Mouse (Mus musculus) hindbrain, embryonic 10.5 days (tissue): ENCODE measurements at regions not wholly inside any gene's neighbourhood (a gene's known extent, or its start where the extent isn't known, plus 50 kb on each side); places are given as distances from the start of the nearest gene placed in this dataset.
A peak's percentile ranks its signal among the peaks of the same experiment; 100 is the strongest.

Experiments used
- DNase-seq: peaks from one replicate; pipeline ENCODE4 v3.0.0-alpha.2; 2017; ENCODE audit warnings: low spot score
- H3K27ac ChIP-seq: fragments of 300-500 bp; sonication (generic); 2 replicates; pipeline ENCODE4 v1.5.1; 2016; ENCODE audit warnings: mild to moderate bottlenecking, moderate library complexity
- H3K27me3 ChIP-seq: fragments of 300-500 bp; sonication (generic); 2 replicates; pipeline ENCODE4 v1.6.1; 2016; ENCODE audit warnings: mild to moderate bottlenecking; ENCODE audit not compliant: poor library complexity, insufficient read depth, severe bottlenecking
- H3K36me3 ChIP-seq: fragments of 300-500 bp; sonication (generic); 2 replicates; pipeline ENCODE4 v1.6.1; 2016; ENCODE audit warnings: mild to moderate bottlenecking, moderate library complexity
- H3K4me1 ChIP-seq: fragments of 300-500 bp; sonication (generic); replicated peaks from 2 replicates; pipeline ENCODE4 v1.6.1; 2016; ENCODE audit warnings: mild to moderate bottlenecking
- H3K4me3 ChIP-seq: fragments of 300-500 bp; sonication (generic); 2 replicates; pipeline ENCODE4 v1.5.1; 2016; ENCODE audit warnings: mild to moderate bottlenecking, moderate library complexity
- H3K9me3 ChIP-seq: fragments of 300-500 bp; sonication (generic); 2 replicates; pipeline ENCODE4 v1.6.1; 2016; ENCODE audit warnings: mild to moderate bottlenecking, moderate library complexity
- WGBS: fragments of 180-500 bp; shearing (Covaris S2); methylation state at CpG from one replicate; pipeline ENCODE4 v1.1.7; 2016; 5-methylcytosine and 5-hydroxymethylcytosine counted together

DNA sequence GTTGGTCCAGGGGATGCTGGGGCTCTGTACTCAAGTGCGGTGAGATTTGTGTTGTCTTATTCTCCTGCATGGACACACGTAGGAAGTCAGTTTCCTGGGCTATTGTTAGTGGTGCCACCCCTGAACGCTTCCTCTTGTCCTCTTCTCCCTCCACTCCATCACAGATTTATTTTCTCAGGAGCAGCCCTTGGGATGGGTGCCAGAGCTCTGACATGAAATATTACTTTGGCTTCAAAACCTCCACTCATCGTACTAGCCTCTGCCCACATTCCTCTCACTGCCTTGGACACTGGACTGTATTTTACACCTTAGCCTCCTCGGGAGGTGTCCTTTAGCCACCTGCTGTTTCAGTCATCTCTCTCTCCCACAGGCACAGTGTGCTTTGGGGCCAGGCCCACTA is 139.6 kb downstream of the Efnb1 start:
- Histone ChIP-seq H3K36me3 (no peaks in the 10 kb centered on the region), H3K9me3 (no peaks in the 10 kb centered on the region), H3K27ac (no peak overlapping the region), H3K4me3 (no peak overlapping the region), H3K27me3 (peaks cover 90% of the 10 kb centered on the region), H3K4me1 (peaks cover 3% of the 10 kb centered on the region)
- 88% methylated on average over 5 of the region's 5 CpGs for WGBS
- no peak for DNase-seq

DNA sequence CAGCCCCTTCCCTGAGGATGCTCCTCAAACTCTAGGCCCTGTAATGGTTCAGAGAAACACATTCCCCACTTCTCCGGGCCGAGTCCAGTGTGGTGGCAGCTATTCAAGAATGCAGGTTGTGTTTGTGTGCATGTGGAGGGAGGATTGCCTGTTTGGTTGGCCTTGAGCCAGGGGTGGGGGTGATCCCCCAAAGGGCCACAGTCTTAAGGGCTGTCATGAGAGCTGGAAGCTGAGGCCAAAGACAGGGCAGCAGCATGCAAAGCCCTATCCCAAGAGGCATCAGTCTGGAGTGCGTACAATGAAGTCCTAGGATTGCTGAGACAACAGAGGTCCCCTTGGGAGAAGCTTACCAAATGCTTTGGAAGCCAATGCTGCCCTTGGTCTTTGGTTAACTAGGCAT is 136.0 kb downstream of the Efnb1 start:
- no peak overlapping the region for H3K4me3 ChIP-seq
- no peak overlapping the region for H3K27ac ChIP-seq
- no peaks in the 10 kb centered on the region for H3K36me3 ChIP-seq
- H3K4me1 ChIP-seq, result no peaks in the 10 kb centered on the region
- peaks cover 67% of the 10 kb centered on the region for H3K27me3 ChIP-seq
- H3K9me3 ChIP-seq, result no peaks in the 10 kb centered on the region
- WGBS, result 91% methylated on average over 3 of the region's 3 CpGs
- DNase-seq, result no peak

DNA sequence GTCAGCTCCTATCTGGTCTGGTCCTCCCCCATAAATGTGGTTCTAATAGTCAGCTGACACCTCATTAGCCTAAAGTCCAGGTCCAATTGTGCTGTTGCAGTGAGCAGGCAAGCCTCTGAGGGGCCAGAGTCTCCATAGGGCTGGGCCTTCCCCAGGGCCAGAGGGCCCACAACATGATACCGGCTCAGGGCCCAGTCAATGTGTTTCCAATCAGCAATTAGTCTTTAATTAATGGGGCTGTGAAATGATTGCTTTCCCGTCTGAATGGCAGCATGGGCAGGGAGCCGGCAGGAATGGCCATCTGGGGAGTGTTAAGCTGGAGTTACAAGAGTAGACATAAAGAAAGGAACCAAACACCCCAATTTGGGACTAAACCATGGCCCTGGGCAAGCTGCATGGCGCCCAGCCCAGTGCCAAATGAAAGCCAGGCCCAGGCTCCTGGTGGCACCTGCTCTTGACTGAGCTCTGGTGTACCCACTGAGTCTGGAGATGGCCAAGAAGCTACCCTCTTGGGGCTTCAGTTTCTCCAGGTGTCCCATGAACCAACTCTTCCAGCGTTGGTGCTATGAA is 113.2 kb downstream of the Efnb1 start:
- Histone ChIP-seq H3K27ac (no peak overlapping the region), H3K4me1 (no peaks in the 10 kb centered on the region; the same call in 1 of the 2 replicates), H3K27me3 (peaks cover 94% of the 10 kb centered on the region), H3K4me3 (no peak overlapping the region), H3K9me3 (no peaks in the 10 kb centered on the region), H3K36me3 (no peaks in the 10 kb centered on the region)
- 85% methylated on average over 5 of the region's 5 CpGs for WGBS
- DNase-seq, result no peak

DNA sequence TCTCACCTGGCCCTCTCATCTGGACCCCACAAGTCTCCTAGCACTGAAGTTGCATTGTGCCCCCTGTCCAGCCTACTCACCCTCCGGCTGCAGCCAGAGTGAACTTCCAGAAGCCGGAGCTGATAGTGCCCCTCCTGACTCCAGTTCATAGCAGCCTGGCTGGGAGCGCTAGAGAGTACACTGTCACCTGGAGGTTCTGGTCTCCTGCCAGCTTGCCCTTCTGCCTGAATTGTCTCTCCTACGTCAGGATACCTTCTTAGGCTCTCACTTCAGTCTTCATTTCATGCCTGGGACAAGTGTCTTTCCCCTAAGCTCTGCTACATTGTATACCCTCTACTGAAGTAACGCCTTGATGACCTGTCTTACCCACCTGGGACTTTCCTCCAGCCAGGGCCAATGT is 112.3 kb downstream of the Efnb1 start:
- WGBS, result 88% methylated on average over 5 of the region's 5 CpGs
- H3K27me3 ChIP-seq, result peaks cover 96% of the 10 kb centered on the region
- no peak for DNase-seq

DNA sequence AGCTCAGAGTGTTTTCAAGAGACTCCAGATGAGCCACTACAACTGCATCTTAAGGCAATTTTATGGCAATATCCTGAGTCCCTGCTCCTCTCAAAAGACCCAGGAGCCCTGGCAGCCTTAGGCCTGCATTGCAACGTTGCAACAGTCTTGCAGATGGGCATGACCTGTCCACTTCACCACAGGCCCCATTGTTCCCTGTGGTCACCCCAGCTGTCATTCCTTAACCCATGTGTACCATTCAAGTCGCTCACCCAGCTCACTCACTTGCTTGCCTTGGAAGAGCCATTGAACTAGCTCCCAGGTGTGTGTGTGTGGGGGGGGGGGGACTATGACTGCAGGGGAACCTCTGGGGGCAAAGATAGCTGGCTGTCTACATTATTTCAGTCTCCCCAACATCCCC is 110.8 kb downstream of the Efnb1 start:
- WGBS, result 59% methylated on average over 2 of the region's 2 CpGs
- no peak overlapping the region for H3K27ac ChIP-seq
- DNase-seq, result no peak
- no peaks in the 10 kb centered on the region for H3K36me3 ChIP-seq
- H3K4me1 ChIP-seq, result peaks cover 3% of the 10 kb centered on the region; the same call in 1 of the 2 replicates
- no peaks in the 10 kb centered on the region for H3K9me3 ChIP-seq
- peaks cover 96% of the 10 kb centered on the region for H3K27me3 ChIP-seq
- H3K4me3 ChIP-seq, result no peak overlapping the region

More for the DNA sequence above, 112.3 kb downstream of the Efnb1 start:
- Histone ChIP-seq H3K36me3 (no peaks in the 10 kb centered on the region), H3K4me3 (no peak overlapping the region), H3K9me3 (no peaks in the 10 kb centered on the region), H3K4me1 (no peaks in the 10 kb centered on the region; the same call in 1 of the 2 replicates), H3K27ac (no peak overlapping the region)

DNA sequence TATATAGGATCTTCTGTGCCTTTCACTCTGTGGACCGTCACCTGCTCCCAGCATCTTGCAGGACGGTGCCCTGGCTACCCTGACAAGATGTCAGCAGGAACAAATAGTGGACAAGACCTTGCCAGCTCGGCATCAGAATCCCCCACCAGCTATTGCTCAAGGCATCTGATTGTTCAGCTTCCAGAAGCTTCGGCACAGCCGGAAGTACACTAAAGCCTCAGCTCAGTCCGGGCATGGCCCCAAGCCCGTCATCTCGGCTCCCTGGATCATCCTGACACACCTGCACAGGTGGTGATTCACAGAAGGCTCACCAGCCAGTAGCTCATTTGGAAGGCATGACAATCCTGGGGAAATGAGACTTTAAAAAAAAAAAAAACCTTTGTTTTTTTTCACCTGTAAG is 110.1 kb downstream of the Efnb1 start:
- H3K36me3 ChIP-seq, result no peaks in the 10 kb centered on the region
- H3K9me3 ChIP-seq, result no peaks in the 10 kb centered on the region
- H3K4me3 ChIP-seq, result no peak overlapping the region
- no peak for DNase-seq
- peaks cover 8% of the 10 kb centered on the region; the same call in 1 of the 2 replicates for H3K4me1 ChIP-seq
- 88% methylated on average over 8 of the region's 8 CpGs for WGBS
- H3K27ac ChIP-seq, result no peak overlapping the region
- peaks cover 97% of the 10 kb centered on the region for H3K27me3 ChIP-seq

DNA sequence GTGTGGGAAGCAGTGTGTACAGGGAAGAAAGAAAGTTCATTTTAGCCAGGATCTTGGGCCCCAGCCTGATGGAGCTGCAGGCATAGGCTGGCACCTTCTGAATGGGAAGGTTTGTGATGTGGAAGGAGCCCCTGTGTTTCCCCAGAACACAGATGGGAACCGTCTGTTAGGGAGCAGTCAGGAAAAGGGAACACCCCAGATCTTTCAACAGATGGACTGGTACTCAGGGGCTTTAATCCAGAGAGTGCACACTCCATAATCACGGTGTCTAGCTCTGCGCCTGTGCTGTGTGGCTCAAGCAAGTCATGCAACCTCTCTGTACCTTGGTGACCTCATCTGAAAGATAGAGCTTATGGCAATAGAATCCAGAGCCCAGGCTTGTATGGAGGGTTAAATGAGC is 109.6 kb downstream of the Efnb1 start:
- 88% methylated on average over 3 of the region's 3 CpGs for WGBS
- Histone ChIP-seq H3K27me3 (peaks cover 97% of the 10 kb centered on the region), H3K4me3 (no peak overlapping the region), H3K36me3 (no peaks in the 10 kb centered on the region), H3K27ac (no peak overlapping the region), H3K9me3 (no peaks in the 10 kb centered on the region), H3K4me1 (peaks cover 8% of the 10 kb centered on the region; the same call in 1 of the 2 replicates)
- no peak for DNase-seq

DNA sequence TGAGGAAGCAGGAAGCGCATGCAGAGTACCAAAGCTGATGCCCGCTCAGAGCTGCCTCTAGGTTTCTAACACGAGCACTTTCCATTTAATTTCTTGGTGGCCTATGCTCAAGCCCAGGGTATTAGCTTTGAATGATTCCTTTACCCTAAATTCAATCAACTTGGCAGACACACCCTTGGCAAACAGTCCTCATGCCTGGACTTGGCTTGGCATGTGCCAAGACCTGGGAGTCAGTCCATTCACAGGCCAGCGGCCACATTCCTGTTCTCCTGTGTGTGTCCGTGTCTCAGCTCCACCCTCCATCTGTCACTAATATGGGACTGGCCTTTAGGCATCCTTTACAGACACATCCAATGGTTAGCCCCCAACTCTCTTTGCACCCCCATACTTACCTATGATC is 107.3 kb downstream of the Efnb1 start:
- no peaks in the 10 kb centered on the region for H3K36me3 ChIP-seq
- DNase-seq, result no peak
- peaks cover 8% of the 10 kb centered on the region; the same call in 1 of the 2 replicates for H3K4me1 ChIP-seq
- H3K9me3 ChIP-seq, result no peaks in the 10 kb centered on the region
- 86% methylated on average over 5 of the region's 5 CpGs for WGBS
- peaks cover 96% of the 10 kb centered on the region for H3K27me3 ChIP-seq
- H3K4me3 ChIP-seq, result no peak overlapping the region
- no peak overlapping the region for H3K27ac ChIP-seq

DNA sequence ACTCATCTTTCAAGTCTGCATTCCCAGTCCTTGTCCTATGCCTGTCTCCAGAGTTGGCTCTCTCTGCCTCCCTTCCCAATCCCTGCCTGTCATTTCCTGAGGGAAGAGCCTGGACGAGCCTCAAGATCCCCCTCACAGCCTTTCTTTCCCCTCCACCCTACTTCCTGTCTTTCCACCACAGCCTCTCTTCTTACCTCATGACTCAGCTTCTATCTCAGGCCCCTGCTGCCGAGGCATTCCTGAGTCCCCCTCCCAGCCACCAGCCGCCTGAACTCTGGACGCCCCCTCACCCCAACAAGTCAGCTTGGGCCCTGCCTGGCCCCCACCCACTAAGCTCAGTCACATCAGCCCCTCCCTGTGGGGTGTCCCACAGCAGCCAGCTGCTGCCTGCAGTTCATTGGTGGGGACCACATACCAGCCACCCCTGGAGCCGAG is 105.8 kb downstream of the Efnb1 start:
- DNase-seq, result no peak
- 53% methylated on average over 5 of the region's 5 CpGs for WGBS

DNA sequence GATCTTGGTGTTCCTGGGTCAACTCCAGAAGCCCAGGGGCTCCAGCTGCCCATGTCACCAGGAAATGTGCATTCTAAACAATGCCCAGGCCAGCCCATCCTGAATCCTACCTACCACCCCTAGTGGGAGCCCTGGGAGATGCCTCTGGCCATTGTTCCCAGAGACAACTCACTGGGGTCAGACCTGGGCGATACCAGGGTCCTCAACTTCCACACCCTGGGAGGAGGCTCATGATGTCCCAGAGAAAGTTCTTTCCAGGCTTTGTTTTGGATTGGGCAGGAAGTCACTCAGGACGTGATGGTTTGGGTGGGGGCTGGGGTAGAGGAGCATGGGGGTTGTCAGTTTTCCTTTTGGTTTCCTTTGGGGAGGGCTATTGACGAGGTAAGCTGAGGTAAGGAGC is 97.1 kb downstream of the Efnb1 start:
- 59% methylated on average over 3 of the region's 3 CpGs for WGBS
- DNase-seq, result no peak
- Histone ChIP-seq H3K36me3 (no peaks in the 10 kb centered on the region), H3K9me3 (no peaks in the 10 kb centered on the region), H3K4me3 (no peak overlapping the region), H3K27ac (peak overlapping the region; percentile 62; the same call in 1 of the 2 replicates), H3K27me3 (peaks cover 87% of the 10 kb centered on the region), H3K4me1 (peaks cover 23% of the 10 kb centered on the region)

More for the DNA sequence above, 105.8 kb downstream of the Efnb1 start:
- H3K4me3 ChIP-seq, result no peak overlapping the region
- no peak overlapping the region for H3K27ac ChIP-seq
- peaks cover 94% of the 10 kb centered on the region for H3K27me3 ChIP-seq
- H3K9me3 ChIP-seq, result no peaks in the 10 kb centered on the region
- H3K4me1 ChIP-seq, result peaks cover 8% of the 10 kb centered on the region; the same call in 1 of the 2 replicates
- no peaks in the 10 kb centered on the region for H3K36me3 ChIP-seq

DNA sequence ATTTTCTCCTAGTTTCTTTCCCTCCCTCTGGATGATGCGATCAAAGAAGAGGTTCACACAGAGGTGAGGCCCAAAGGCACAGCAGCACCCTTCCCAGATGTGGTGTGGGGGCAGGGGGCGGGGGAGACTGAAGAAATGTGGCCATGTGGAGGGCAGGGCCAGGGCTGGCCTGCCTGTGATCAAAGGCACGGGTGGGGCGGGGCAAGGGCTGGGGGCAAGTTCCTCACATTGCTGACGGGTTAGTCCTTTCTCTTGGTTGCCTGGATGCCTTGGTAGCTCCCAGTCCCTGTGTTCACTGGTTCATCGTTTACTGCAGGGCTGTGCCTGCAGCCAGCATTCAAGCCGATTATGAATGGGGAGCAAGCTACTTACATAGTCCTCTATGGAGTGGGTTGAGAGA is 96.4 kb downstream of the Efnb1 start:
- no peaks in the 10 kb centered on the region for H3K9me3 ChIP-seq
- 42% methylated on average over 7 of the region's 7 CpGs for WGBS
- H3K4me3 ChIP-seq, result no peak overlapping the region
- peak; percentile 58 for DNase-seq
- no peaks in the 10 kb centered on the region for H3K36me3 ChIP-seq
- H3K4me1 ChIP-seq, result peaks cover 23% of the 10 kb centered on the region
- H3K27me3 ChIP-seq, result peaks cover 90% of the 10 kb centered on the region
- H3K27ac ChIP-seq, result peak overlapping the region; percentile 62

DNA sequence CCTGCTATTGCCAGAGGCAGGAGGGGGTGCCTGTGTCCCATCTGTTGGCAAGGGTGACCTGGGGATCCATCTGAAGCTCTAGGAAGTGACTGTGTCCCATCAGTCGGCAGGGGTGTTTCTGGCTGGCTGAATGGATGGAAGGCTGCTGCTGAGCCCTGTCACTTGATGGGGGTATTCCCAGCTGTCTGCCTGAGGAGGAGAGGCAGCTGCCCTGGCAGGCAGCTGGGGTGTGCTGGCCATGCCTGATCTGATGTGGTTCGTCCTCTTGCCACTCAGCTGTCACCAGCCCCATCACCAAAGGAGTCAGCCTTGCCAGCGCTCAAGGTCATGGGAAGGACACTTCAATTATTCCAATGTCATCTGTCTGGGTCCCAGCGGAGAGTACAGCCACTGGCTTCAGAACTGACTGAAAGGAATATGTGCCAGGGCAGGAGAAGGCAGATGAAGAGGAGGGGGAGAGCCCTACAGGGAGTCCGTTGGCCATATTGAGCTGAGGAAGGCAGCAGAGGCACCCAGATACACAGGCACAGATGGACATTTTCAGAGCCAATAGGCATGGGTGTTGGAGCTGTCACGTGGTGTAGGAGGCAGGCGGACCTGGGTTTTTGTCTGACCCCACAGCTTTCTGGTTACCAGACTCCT is 89.3 kb downstream of the Efnb1 start:
- no peak for DNase-seq
- H3K27me3 ChIP-seq, result peaks cover 96% of the 10 kb centered on the region
- H3K27ac ChIP-seq, result no peak overlapping the region
- H3K4me1 ChIP-seq, result peaks cover 26% of the 10 kb centered on the region
- WGBS, result 67% methylated on average over 7 of the region's 7 CpGs
- H3K9me3 ChIP-seq, result no peaks in the 10 kb centered on the region
- no peak overlapping the region for H3K4me3 ChIP-seq
- H3K36me3 ChIP-seq, result no peaks in the 10 kb centered on the region

DNA sequence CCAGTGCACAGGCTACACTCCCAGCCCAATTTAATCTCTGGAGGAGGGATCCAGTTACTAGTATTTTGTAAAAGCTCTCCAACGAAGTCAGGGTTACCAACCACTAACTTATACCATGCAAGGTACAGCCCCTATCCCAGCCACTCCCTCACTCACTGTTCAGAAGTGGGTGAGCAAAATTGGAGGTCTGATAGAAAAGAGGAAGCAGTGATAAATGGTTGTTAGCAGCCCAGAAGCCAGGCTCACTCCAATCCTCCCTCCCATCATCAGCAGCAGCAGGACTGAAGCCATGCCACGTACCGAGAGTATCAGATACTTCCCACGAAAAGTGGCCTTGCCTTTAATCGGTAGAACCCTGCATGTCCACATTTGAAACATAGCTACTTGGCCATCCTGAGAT is 86.1 kb downstream of the Efnb1 start:
- H3K27ac ChIP-seq, result no peak overlapping the region
- DNase-seq, result no peak
- 82% methylated on average over 5 of the region's 5 CpGs for WGBS
- no peak overlapping the region for H3K4me3 ChIP-seq
- no peaks in the 10 kb centered on the region for H3K9me3 ChIP-seq
- H3K36me3 ChIP-seq, result no peaks in the 10 kb centered on the region
- H3K27me3 ChIP-seq, result peaks cover 96% of the 10 kb centered on the region
- peaks cover 55% of the 10 kb centered on the region for H3K4me1 ChIP-seq
